Mouse (Mus musculus): ENCODE measurements at regions not wholly inside any gene's neighbourhood (a gene's known extent, or its start where the extent isn't known, plus 50 kb on each side); places are given as distances from the start of the nearest gene placed in this dataset.

- Histone ChIP-seq H3K27me3 (ENCODE audit: control insufficient read depth, insufficient read depth, low read length) (no peaks in the 10 kb centered on the region), H3K4me1 (ENCODE audit: control insufficient read depth, insufficient read depth, insufficient read length) (no peaks in the 10 kb centered on the region), H3K4me3 (ENCODE audit: extremely low read depth, insufficient read depth, insufficient read length) (no peak overlapping the region), H3K27ac (ENCODE audit: insufficient read depth, low read length) (no peak overlapping the region), H3K36me3 (ENCODE audit: control insufficient read depth, insufficient read depth, low read length) (no peaks in the 10 kb centered on the region)
- DNase-seq (ENCODE audit: low read depth in 1 of 2, low spot score in 2 of 2) = no peak
- TF ChIP-seq POLR2A (IDR thresholded peaks at IDR 0.05; ENCODE audit: low read depth, low read length) (no peak), CTCF (IDR thresholded peaks at IDR 0.05; ENCODE audit: extremely low read depth, insufficient read depth, insufficient read length, insufficient replicate concordance) (no peak)
- WGBS = 70% methylated on average over 7 of the region's 7 CpGs
Measured at GRCm38 (mm10) chr12:92509494-92509893, 660.5 kb upstream of the Sel1l start.

- DNase-seq (ENCODE audit: low read depth in 1 of 2, low spot score in 2 of 2) = no peak
- Histone ChIP-seq H3K27me3 (ENCODE audit: control insufficient read depth, insufficient read depth, low read length) (no peaks in the 10 kb centered on the region), H3K4me3 (ENCODE audit: extremely low read depth, insufficient read depth, insufficient read length) (no peak overlapping the region), H3K36me3 (ENCODE audit: control insufficient read depth, insufficient read depth, low read length) (no peaks in the 10 kb centered on the region), H3K27ac (ENCODE audit: insufficient read depth, low read length) (no peak overlapping the region), H3K4me1 (ENCODE audit: control insufficient read depth, insufficient read depth, insufficient read length) (no peaks in the 10 kb centered on the region)
- 92% methylated on average over 5 of the region's 5 CpGs for WGBS
- TF ChIP-seq POLR2A (IDR thresholded peaks at IDR 0.05; ENCODE audit: low read depth, low read length) = no peak
- TF ChIP-seq CTCF (IDR thresholded peaks at IDR 0.05; ENCODE audit: extremely low read depth, insufficient read depth, insufficient read length, insufficient replicate concordance) = no peak
Measured at GRCm38 (mm10) chr12:92508796-92509489, 660.0 kb upstream of the Sel1l start.

DNA sequence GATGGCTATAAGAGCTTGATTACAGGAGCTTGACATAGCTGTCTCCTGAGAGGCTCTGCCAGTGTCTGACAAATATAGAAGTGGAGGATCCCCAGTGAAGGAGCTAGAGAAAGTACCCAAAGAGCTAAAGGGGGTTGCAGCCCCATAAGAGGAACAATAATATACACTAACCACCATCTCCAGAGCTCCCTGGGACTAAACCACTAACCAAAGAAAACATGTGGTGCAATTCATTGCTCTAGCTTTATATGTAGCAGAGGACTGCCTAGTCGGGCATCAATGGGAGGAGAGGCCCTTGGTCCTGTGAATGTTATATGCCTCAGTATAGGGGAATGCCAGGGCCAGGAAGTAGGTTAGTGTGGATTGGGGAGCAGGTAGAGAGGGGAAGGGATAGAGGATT, 635.0 kb upstream of the Sel1l start:
- Histone ChIP-seq H3K27ac (ENCODE audit: insufficient read depth, low read length) (no peak overlapping the region), H3K27me3 (ENCODE audit: control insufficient read depth, insufficient read depth, low read length) (no peaks in the 10 kb centered on the region), H3K4me3 (ENCODE audit: extremely low read depth, insufficient read depth, insufficient read length) (no peak overlapping the region), H3K36me3 (ENCODE audit: control insufficient read depth, insufficient read depth, low read length) (no peaks in the 10 kb centered on the region), H3K4me1 (ENCODE audit: control insufficient read depth, insufficient read depth, insufficient read length) (no peaks in the 10 kb centered on the region)
- TF ChIP-seq POLR2A (IDR thresholded peaks at IDR 0.05; ENCODE audit: low read depth, low read length) = no peak
- no peak for TF ChIP-seq CTCF (IDR thresholded peaks at IDR 0.05; ENCODE audit: extremely low read depth, insufficient read depth, insufficient read length, insufficient replicate concordance)
- DNase-seq (ENCODE audit: low read depth in 1 of 2, low spot score in 2 of 2) = no peak
- 61% methylated on average over 1 of the region's 1 CpGs for WGBS

DNA sequence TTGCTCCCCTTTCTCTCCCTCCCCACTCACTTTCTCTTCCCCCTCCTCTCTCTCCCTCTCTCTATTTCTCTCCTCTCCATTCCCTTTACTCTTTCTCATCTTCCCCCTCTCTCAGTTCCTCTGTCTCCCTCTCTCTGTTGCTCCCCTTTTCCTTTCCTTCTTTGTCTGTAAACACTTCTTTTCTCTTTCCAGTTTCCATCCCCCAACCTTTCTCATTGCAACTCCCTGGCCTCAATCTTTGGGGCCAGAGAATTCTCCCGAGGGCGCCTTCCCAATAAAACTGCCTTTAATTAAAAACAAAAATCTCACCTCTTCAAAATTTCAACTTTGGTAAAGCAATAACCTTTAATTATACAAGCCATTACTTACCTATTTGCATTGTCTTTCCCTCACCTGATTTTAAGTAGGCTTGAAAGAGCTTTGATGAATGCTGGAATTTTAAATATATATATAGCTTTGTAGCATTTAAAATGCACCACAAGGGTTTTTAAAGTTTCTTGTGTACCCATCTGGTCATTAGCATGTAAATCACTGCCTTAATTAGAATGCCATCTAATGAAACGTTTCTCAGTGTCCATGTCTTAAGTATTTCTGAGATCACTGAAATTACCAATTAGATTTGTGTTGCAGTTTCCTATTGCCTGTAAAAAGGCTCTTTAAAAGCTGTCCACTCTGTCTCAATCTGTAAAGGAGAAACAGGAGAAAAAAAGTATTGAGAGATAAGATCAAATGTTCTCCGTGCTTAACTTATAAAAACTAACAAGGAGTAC, 625.5 kb upstream of the Sel1l start:
- Histone ChIP-seq H3K4me1 (ENCODE audit: control insufficient read depth, insufficient read depth, insufficient read length) (no peaks in the 10 kb centered on the region), H3K27ac (ENCODE audit: insufficient read depth, low read length) (no peak overlapping the region), H3K27me3 (ENCODE audit: control insufficient read depth, insufficient read depth, low read length) (no peaks in the 10 kb centered on the region), H3K36me3 (ENCODE audit: control insufficient read depth, insufficient read depth, low read length) (no peaks in the 10 kb centered on the region), H3K4me3 (ENCODE audit: extremely low read depth, insufficient read depth, insufficient read length) (no peak overlapping the region)
- 70% methylated on average over 4 of the region's 4 CpGs for WGBS
- TF ChIP-seq CTCF (IDR thresholded peaks at IDR 0.05; ENCODE audit: extremely low read depth, insufficient read depth, insufficient read length, insufficient replicate concordance) = no peak
- no peak for TF ChIP-seq POLR2A (IDR thresholded peaks at IDR 0.05; ENCODE audit: low read depth, low read length)
- DNase-seq (ENCODE audit: low read depth in 1 of 2, low spot score in 2 of 2) = no peak

DNA sequence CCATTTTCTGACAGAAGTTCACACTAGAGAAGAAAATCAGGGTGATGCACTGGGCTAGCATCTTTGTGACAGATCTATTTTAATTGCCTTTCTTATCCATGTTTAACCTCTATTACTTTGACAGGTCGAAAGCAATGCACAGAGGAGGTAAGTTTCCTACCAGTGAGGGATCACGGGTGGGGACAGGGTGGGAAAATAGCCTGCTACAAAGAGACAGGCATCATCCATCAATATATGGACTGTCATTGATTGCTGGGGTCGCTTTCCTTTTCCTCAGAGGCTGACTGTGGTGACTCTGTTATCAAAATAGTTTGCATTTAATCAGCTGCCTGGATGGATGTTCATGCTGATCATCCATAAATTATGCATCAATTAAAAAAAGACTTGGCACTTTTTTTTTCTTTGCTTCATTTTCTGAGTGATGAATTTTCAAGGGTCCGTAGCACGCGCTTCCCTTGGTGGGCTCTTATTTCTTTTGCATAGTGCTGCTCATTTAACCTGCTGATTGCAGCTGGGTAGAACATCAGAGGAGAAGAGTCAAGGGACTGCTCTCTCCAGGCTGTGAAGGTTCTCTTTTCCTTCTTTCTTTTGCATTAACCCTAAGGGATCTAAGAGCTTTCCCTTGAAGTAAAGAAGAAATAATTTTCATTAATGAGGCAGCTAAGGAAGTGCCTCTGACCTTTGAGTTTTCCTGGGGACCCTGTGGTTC, 602.3 kb upstream of the Sel1l start:
- 85% methylated on average over 6 of the region's 6 CpGs for WGBS
- H3K36me3 ChIP-seq (ENCODE audit: control insufficient read depth, insufficient read depth, low read length) = no peaks in the 10 kb centered on the region
- TF ChIP-seq CTCF (IDR thresholded peaks at IDR 0.05; ENCODE audit: extremely low read depth, insufficient read depth, insufficient read length, insufficient replicate concordance) = no peak
- no peak for TF ChIP-seq POLR2A (IDR thresholded peaks at IDR 0.05; ENCODE audit: low read depth, low read length)
- H3K27ac ChIP-seq (ENCODE audit: insufficient read depth, low read length) = no peak overlapping the region
- H3K4me3 ChIP-seq (ENCODE audit: extremely low read depth, insufficient read depth, insufficient read length) = no peak overlapping the region
- no peaks in the 10 kb centered on the region for H3K27me3 ChIP-seq (ENCODE audit: control insufficient read depth, insufficient read depth, low read length)
- DNase-seq (ENCODE audit: low read depth in 1 of 2, low spot score in 2 of 2) = no peak
- no peaks in the 10 kb centered on the region for H3K4me1 ChIP-seq (ENCODE audit: control insufficient read depth, insufficient read depth, insufficient read length)

DNA sequence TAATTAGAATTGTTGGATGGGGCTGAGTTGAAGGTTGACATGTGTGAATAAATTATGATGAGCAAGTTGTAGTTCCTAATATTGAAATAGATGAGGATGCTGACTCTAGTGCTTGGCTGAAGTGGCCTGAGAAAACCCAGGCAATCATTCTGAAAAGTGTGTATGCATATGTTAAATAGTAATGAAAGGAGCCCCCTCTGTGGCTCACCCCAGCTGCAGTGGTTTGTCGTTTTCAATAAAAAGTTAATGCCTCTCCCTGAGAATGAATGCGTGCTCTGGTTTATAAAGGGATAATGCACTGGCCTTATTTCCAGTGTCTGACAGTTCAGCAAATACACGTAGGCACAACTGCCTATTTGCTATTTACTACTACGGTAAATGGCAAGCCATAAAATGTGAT, 569.5 kb upstream of the Sel1l start:
- H3K27me3 ChIP-seq (ENCODE audit: control insufficient read depth, insufficient read depth, low read length) = no peaks in the 10 kb centered on the region
- H3K4me3 ChIP-seq (ENCODE audit: extremely low read depth, insufficient read depth, insufficient read length) = no peak overlapping the region
- H3K36me3 ChIP-seq (ENCODE audit: control insufficient read depth, insufficient read depth, low read length) = no peaks in the 10 kb centered on the region
- 92% methylated on average over 4 of the region's 4 CpGs for WGBS
- H3K4me1 ChIP-seq (ENCODE audit: control insufficient read depth, insufficient read depth, insufficient read length) = no peaks in the 10 kb centered on the region
- no peak for TF ChIP-seq POLR2A (IDR thresholded peaks at IDR 0.05; ENCODE audit: low read depth, low read length)
- TF ChIP-seq CTCF (IDR thresholded peaks at IDR 0.05; ENCODE audit: extremely low read depth, insufficient read depth, insufficient read length, insufficient replicate concordance) = no peak
- H3K27ac ChIP-seq (ENCODE audit: insufficient read depth, low read length) = no peak overlapping the region
- no peak for DNase-seq (ENCODE audit: low read depth in 1 of 2, low spot score in 2 of 2)
